Mouse (Mus musculus): ENCODE results near the gene Barhl2.

The Barhl2 gene

DNA sequence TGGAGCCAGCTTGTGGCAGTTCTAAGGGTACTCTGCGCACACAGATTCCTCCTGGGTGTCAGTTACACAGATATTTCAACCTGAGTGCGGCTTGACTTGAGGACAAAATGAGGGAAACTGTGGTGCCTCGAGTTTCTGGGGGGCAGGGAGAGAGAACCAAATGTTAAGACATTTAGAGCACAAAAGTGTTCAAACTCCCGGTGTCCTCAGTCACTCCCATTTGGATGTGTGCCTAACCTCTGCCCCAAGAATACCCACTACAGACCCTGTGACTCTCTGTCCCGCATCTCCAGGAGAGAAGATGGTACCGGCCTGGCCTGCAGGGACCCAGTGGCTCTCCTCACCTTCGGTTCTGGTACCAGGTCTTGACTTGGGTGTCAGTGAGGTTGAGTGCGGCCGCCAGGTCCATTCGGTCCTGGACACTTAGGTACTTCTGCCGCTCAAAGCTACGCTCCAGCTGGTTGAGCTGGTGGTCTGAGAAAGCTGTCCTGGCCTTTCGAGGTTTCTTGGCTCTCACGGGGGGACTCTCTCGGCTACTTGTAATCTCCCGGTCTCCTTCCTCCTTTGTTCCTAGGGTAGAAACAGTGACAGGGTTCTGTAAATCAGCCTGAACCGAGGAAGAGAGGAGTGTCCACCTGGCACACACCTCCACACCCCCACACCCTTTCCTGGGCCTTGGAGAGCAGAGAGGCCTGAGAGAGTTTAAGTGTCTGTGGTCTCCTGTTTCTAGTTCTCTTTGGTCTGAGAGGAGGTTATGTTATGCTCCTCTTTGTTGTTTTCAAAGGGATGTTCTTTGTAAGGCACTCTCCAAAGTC, 2.7 kb downstream of the Barhl2 start:
- DNase-seq (ENCODE audit: low spot score) = no peak

DNA sequence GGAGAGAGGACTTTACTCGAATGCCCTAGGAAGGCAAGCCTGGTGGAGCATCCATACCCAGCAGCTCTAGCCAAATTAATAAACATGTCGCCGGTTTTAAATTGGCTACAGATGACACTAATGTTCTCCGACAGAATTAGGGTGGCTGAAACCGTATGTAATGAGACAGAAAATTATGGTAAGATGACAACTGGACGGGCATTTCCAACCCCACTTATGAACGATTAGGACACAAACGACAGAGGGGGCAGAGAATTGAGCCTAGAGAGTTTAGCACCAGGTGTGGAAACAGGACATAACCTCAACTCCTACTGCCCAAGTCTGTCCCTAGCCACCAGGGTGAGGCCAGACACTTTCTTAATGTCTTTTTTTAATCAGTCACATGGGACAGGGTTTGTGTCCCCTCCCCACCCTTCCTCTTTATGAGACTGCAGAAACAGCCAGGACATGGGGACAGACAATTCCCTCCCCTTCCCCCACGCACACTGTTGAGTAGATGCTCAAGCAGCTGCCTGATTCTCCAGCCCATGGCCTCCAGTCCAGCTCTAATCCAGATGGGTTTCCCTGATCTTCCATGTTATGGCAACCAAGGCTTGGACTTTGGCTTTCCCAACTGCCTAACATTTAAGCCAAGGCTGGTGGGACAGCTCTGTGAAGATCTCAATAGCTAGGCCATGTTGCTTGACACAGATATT, 3.4 kb downstream of the Barhl2 start:
- no peak for DNase-seq (ENCODE audit: low spot score)

DNA sequence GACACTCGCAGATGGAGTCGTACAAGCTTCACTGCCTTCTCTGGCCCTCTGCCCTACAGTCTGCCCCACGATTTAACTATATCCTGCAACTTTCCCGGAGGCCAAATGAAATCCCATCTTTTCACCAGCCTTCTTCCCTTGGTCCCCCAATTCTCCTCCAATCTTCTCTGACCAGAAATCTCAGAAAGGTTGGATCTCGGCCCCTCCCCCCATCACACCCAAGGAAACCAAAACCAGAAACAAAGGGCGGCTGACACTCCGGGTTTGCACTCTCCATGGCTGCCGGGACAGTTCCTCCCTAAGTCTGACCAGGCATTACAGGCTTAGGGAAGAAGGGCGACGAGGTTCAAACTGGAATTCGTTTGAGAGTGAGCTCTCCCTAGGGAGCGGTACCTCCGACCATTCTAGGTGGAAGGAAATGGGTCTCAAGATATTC, 4.1 kb downstream of the Barhl2 start:
- no peak for DNase-seq (ENCODE audit: low spot score)

DNA sequence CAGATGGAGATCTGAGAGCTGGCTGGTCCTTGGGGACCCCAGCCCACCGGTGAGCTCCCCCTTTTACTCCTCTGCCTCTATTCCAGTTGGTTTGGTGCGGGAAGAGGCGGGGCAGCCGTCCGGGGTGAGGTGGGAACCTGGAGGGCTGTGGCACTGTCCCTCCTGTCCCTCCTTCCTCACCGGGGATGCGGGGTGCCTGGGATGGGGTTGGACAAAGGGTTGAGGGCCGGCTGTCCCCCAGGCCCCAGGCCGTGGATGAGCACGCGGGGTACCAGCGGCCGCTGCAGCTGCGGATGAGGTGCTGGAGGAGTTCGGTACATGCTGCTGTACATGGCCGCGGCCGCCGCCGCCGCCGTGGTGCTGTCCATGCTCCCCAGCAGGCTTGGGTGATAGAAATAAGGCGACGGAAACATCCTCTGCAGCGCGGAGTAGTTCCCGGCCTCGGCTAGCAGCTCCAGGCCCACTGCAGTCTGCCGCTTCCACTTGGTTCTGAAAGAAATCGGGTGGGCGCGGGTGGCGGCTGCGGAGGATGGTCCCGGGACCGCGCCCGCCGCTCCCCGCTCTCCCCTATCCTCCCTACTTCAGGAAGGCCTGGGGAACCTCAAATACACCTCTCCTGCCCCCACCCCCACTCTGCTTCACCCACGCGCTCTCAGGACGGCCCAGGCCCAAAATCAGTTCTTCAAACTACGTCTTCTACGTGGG, 4.6 kb downstream of the Barhl2 start:
- no peak for DNase-seq (ENCODE audit: low spot score)

DNA sequence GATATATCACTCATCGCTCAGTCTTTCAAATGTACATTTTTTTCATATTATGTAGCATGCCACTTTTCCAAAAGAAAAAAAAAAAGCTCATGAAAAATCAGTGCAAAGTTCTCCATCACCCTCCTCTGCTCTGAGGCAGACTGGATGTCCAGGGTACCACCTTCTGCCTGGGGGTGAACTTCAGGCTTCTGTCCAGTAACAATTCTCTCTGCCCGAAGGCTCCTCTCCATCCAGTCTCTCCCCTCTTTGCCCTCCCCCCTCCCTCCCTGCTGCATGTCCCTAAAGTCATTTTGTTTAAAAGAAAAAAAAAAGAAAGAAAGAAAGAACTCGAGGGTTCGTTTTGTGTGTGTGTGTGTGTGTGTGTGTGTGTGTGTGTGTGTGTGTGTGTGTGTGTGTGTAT, 5.3 kb downstream of the Barhl2 start:
- no peak for DNase-seq (ENCODE audit: low spot score)

DNA sequence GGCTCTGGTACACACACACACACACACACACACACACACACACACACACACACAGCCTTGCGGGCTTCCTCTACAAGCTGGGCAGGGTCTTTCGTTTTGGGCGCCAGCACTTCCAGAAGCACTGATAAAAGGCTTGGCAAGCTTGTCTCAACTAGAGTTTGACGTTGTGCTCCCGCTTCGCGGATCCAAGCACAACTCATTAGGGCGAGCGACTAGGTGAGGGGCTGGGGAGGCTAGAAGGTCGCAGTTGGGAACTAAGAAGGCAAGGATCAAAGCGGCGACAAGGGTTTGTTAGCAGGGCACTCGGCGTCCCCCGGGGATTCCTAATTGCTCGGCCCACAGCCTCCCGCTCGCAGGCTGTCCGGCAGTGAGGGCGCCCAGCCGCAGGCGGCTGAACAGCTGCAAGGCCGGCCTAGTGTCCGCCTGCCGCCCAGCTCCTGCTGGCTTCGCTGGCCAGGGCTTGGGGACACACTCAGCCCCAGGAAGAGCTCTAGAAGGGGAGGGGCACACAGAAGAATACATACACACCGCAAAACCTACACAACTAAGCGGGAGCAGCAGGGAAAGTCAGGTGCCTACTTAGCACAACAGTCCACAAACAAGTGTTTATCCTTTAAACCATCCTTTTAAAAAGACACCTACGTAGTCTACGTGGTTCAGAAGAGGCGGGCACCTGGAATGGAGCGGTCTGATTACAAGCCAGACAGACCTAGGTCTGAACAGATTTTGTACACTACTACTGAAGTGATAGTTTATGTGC, 6.1 kb downstream of the Barhl2 start:
- DNase-seq (ENCODE audit: low spot score) = no peak

DNA sequence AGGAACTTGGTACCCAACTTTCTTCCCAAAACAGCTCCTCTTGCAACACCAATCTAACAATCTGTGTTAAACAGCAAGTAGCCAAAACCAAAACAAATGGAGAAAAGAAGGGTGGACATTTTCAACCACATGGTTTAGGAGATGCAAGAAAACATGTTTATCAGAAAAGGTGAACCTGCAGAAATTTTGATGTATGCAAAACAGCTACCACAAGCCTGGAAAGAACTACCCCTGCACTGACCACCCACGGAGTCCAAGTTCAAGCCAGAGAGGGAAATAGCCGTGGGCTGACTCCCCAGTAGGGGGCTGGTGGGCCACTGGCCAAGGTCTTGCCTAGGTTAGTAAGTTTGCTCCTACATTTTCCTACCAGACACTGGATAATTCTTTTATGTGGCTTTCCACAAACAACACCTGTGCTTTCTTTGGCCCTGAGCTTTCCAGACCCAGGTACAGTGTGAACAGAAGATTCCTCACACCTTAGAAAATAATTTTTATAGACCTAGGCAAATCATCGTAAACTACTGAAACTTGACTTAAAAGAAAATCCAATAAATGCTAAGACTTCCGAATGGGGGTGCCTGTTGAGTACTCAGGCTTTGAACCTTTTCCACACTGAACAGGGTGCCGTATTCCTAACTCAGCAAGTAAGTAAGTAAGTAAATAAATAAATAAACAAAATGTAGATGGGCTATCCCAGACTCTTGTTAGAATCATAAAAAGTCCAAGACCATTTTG, 7.4 kb downstream of the Barhl2 start:
- DNase-seq (ENCODE audit: low spot score) = no peak

DNA sequence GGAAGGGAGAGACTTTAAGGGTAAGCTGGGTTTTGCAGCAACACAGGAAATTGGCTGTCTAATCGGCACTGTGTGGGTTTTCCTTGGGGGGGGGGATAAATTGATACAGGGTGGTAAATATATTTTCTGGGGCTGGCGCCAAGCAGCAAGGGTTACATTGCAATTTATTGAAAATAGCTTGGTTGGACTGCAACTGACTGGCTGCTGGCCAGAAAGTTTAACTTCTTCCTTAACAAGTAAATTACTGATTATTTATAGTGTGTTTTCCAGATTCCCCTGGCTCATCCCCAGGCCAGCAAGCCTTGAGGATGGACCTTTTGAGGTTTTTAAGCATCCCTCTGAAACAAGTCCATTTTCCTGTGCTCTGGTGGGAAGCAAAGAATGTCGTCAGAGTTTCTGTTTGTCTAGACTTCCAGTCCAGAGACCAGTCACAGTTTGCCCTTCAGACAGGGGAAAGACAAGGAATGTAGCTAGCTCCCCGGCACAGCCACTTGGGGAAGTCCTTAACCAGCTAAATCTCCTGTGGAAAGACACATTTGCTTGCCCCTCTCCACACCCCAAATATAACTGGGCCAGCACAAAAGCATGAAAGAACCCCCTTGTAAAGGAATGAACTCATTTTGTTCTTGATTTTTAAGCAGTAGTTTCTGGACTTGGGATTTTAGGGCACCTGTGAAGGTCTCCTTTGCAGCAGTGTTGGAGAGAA, 8.1 kb downstream of the Barhl2 start:
- DNase-seq (ENCODE audit: low spot score) = no peak

DNA sequence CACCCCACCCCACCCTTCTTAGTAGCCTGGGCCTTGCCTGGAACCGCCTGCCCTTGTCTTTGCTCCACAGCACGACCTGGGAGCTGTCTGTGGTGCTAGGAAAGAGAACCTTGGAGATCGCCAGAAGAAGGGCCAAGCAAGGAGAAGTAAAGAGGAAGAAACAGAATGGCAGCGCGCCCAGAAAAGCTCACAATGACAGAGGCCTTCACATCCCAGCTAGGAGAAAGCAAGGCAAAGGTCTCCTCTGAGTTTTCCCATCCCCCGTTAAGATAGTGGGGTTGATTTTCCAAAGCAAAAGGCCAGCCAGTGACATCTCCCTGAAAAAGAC, 9.2 kb downstream of the Barhl2 start:
- DNase-seq (ENCODE audit: low spot score) = no peak

DNA sequence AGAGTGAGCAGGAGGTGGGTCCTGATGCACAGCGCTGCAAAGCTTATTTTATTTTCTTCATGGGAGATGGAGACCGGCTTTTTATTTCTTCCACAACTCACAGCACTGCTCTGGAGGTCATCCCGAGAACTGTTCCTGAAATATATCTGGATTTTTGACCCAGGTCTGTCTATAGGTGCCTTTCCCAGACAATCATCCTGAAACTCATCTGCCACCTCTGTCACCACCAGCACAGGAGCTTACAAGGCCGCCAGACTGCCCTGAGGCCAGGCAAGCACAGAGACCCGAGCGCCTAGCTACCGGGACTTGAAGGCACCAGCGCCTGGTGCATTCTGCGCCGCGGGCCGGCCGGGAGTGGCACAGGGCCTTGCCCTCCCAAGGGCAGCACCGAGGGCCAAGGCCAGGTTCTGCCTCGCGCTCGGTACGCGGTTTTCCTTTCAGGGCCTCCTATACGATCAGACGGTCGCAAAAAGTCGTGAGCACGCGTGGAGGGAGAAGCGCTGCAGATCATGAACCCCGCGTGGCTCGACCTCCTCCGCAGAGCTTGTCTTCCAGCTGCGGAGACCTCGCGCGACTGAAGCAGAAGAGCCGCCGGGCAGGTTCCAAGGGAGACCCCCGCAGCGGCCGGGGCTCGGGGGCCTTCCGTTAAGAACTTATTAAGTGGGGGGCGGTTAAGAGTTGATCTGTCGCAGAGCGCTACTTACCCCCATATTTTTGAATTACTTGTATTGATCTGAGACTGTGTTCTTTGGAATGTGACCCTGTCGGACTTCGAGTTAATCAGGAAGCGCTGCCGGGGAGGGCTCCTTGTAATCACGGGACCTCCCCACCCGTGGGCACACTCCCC, 9.8 kb downstream of the Barhl2 start:
- DNase-seq (ENCODE audit: low spot score) = no peak

DNA sequence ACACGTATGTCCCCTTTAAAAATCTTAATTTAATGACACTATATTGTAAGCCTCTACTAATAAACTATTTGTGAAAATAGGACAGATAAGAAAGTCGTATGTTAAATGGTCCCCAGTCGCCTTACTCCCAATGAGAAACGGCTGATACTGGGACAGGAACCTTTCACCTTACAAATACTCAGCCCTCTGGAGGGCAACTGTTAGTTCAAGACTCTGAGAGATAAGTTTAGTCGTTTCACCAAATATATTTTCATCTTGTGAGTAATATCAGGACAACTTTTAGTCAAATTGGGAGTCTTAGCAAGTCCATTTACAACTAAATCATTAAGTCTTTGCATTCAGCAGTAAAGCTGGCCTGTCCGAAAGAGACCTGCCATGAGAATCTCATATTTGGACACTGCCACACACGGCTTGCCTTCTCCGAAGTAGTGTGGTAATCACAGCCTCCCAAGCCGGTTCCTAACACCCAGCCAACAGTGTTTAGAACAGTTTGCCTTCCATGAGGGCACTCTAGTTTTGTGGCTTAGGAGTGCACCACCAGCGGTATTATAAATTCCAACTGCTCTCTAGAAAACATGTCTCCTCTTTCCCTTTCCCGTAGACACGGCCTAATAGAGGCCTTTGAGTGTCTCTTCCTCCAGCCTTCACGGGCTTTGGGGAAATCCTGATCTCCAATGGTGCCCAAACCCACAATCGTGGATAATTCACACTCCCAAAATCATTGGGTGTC, 10.7 kb downstream of the Barhl2 start:
- no peak for DNase-seq (ENCODE audit: low spot score)

DNA sequence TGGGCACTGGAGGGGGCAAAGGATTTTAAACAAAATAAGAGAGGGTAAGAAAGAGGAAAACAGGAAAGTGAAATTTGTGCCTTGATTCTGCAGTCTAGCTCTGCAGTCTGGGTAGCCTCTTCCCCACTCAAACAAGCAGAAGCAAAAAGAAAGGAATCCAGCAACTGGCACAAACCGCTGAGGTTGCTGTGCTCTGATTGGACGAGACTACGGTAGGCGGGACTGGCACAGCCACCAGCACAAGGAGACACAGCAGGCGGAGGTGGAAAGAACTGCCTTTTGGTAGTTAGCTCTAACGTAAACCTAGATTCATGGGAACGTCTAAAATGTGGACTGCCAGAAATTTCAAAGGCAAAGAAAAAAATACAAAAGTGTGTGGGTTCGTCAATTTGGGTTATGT, 11.4 kb downstream of the Barhl2 start:
- DNase-seq (ENCODE audit: low spot score) = no peak

DNA sequence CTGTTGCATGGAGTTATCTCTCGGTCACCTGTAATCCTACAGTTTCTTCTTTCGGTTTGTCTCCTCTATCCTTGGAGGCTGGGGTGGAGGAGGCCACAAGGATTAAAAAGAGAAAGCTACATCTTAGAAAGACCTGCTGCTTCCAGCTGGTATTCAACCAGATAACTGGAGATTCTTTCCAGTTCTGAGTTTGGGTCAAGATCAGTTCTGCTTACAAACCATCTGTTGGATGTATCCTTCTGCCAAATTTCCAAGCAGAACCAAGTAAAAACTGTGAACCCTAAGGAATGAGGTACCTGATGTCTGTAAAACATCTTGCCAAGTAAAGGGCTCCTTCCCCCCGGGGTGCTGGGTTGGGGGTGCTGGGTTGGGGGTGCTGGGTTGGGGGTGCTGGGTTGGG, 12.3 kb downstream of the Barhl2 start:
- no peak for DNase-seq (ENCODE audit: low spot score)

DNA sequence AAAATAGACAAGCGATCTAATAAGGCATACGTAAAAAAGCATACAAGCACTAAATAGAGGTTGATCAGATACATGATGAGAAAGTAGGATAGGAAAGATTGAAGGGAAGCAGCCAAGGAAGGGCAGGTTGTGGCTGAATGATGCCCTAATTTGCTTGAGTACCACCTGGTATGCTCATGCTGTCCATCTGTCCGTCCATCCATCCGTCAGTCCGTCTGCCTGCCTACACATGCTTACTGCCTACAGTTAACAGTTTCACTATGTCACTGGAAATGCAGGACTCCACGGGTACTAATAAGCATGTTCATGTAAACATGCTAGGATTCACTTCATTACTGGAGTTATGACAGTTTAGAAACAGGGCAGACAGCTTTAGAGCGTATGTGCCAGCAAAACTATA, 19.1 kb downstream of the Barhl2 start:
- DNase-seq (ENCODE audit: low spot score) = no peak

DNA sequence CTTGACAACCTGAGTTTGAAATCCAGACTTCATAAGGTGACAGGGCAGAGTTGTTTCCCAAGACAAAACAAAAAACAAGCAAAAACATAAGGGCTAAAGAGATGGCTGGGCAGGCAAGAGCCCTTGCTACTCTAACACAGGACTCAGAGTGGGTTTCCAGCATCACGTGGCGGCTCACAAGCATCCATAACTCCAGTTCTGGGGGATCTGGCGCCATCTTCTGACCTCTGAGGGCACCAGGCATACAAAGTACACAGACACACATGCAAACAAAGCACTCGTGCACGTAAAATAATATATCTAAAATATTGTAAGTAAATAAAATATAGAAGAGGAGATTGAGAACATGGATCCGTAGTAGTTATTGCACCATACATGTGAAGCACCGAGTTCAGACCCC, 31.9 kb downstream of the Barhl2 start:
- DNase-seq (ENCODE audit: low spot score) = no peak

DNA sequence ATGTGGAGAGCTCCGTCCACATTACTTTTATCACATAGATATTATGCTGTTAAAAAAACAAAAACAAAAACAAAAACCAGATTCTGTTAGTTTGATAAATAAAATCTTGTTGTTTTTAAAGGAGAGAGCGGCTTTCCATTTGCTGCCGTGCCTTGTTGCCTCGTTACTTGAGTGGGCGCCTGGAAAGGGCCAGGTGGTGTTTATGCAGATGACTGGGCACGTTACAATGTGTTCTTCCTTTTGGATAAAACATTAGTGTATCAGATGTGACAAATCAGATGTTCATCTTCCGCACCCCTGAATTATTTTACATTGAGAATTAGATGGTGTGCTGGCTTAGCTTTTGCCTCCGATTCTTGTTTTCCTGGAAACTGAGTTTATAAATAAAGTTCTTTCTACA, 37.1 kb downstream of the Barhl2 start:
- peak; percentile 13 for DNase-seq (ENCODE audit: low spot score)

DNA sequence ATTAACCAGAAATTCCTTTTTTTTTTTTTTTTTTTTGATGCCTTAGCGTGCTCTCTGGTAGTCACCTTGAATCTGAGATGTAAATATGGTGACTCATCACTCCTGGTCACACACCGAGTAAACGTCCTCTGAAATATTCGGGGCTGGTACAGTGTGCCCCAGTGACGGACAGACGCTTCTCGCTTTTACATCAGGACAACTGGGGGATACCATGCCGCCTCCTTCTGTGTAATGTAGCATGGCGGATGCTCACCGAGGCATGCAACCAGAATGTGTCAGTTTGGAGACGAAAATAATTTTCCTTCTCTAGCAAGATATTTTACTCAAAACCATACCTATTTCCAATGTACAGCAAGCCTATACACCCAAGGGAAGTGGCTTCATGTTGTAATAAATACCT, 37.6 kb downstream of the Barhl2 start:
- no peak for DNase-seq (ENCODE audit: low spot score)

DNA sequence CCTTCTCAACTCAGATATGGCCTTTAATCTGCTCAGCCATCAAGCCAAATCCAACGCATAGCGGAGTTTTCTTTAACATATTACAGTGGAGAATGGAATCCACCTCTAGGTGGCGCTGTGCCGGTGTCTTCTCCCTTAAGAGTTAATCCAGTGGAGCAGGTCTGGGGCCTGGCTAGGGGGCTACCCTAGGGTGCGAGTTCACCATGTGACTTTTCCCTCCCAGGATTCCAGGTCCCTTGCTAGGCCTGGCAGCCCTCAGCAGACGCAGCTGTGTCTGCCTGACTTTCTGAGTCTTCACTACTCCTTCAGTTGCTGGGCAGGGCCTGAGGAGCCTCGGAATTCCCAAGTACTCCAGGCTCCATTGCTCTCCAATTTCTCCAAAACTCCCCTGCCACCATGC, 40.8 kb downstream of the Barhl2 start:
- DNase-seq (ENCODE audit: low spot score) = no peak

DNA sequence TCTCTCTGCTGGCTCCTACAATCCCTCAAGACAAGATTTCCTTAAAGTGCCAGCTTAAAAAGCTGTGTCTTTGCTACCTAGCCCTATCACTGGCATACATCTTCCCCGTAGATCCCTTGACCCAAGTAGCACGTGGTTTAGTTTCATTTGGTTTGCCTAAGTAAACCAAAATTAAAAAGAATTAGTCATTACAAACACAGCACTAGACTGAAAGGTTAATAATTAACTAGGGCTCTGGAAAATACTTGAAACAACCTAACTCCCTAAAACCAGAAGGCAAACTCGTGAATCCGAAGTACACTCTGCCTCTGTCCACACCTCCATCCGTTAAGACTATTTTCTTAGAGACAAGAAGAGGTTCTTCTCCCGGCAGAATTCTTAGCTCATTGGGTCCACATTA, 41.4 kb downstream of the Barhl2 start:
- DNase-seq (ENCODE audit: low spot score) = no peak

DNA sequence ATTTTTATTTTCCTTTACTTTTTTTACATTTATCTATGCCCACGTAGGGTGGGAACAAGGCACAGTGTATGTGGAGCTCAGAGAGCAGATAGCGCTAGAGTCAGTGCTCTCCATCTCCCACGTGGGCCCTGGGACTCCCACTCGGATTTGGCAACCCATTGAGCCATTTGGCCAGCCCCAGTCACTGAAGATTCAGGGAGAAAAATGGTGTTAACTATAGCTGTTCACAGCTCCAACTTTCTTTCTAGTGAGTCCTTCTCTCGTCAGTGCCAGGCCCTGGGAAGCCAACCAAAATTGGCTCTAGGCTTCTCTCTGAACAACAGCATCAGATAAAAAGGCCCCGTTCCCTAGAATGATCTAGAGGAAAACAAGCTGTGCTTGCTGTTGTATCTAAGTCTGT, 42.2 kb downstream of the Barhl2 start:
- no peak for DNase-seq (ENCODE audit: low spot score)

Data from layer of hippocampus, adult 9-10 months (tissue).